Mouse (Mus musculus) stomach, embryonic 16.5 days (tissue): Measurements from ENCODE around the gene Naxd. TPM values are rescaled to one million over a fixed set of nuclear protein-coding genes. Genes with fewer than 3 reads are reported as not detected.

Experiments used
- polyA plus RNA-seq: library from polyadenylated mRNA; unstranded; fragments of >200 nt; fragmentation: Nextera tagmentation; extraction: Ambion mirVana; gene quantifications from 2 replicates; pipeline ENCODE4 v1.2.1, GENCODE M21; 2015

The Naxd gene
- polyA plus RNA-seq, 1 experiment from 2014 or later = 110 TPM

Other genes starting within 250 kb of the Naxd start
- gene Col4a2, start 184.7 kb upstream of the Naxd start, polyA plus RNA-seq = 57.3 and 65.2 TPM in 2 replicates
- gene Col4a1, start 184.7 kb upstream of the Naxd start, polyA plus RNA-seq = 207 and 211 TPM in 2 replicates
- 7.5 and 8.1 TPM in 2 replicates for gene Rab20, start 18.8 kb upstream of the Naxd start, polyA plus RNA-seq
- 24.3 and 26.9 TPM in 2 replicates for gene Cars2, start 53.3 kb downstream of the Naxd start, polyA plus RNA-seq
- gene Ing1, start 58.1 kb downstream of the Naxd start, polyA plus RNA-seq = 24.7 and 24.9 TPM in 2 replicates
- 75.1 and 83.0 TPM in 2 replicates for gene Ankrd10, start 138.3 kb downstream of the Naxd start, polyA plus RNA-seq
- not detected in 2 replicates for gene 1700016D06Rik, start 203.6 kb downstream of the Naxd start, polyA plus RNA-seq
- 32.7 and 33.4 TPM in 2 replicates for gene Arhgef7, start 230.2 kb downstream of the Naxd start, polyA plus RNA-seq